Mouse (Mus musculus): ENCODE data around the gene Snx10.
"Not testable (repeated sequence)": the region's sequence is repeated elsewhere in the genome, so short reads cannot be mapped to it uniquely, and the experiment has no call there.

The Snx10 gene

GRCm38 (mm10) chr6:51523807-51524320 lies at the start of gene Snx10:
Gene Snx10 (plus strand): TSS chr6:51523901.
- DNase-seq (ENCODE audit: low read depth, low spot score), result no peak

- DNase-seq (ENCODE audit: low read depth, low spot score), result no peak
Measured at GRCm38 (mm10) chr6:51479136-51479731, 44.5 kb upstream of the Snx10 start.

- no peak for DNase-seq (ENCODE audit: low read depth, low spot score)
Measured at GRCm38 (mm10) chr6:51481548-51481947, 42.2 kb upstream of the Snx10 start.

GRCm38 (mm10) chr6:51483861-51484260 lies 39.8 kb upstream of the Snx10 start:
- DNase-seq (ENCODE audit: low read depth, low spot score), result no peak

- DNase-seq (ENCODE audit: low read depth, low spot score), result not testable (repeated sequence)
Measured at GRCm38 (mm10) chr6:51484556-51484955, 39.1 kb upstream of the Snx10 start.

GRCm38 (mm10) chr6:51485646-51486045 lies 38.1 kb upstream of the Snx10 start:
- DNase-seq (ENCODE audit: low read depth, low spot score), result no peak

GRCm38 (mm10) chr6:51486076-51486710 lies 37.5 kb upstream of the Snx10 start:
- DNase-seq (ENCODE audit: low read depth, low spot score), result no peak

- DNase-seq (ENCODE audit: low read depth, low spot score), result no peak
Measured at GRCm38 (mm10) chr6:51486731-51487130, 37.0 kb upstream of the Snx10 start.

- no peak for DNase-seq (ENCODE audit: low read depth, low spot score)
Measured at GRCm38 (mm10) chr6:51489787-51490186, 33.9 kb upstream of the Snx10 start.

GRCm38 (mm10) chr6:51497321-51498111 lies 26.2 kb upstream of the Snx10 start:
- no peak for DNase-seq (ENCODE audit: low read depth, low spot score)

- DNase-seq (ENCODE audit: low read depth, low spot score), result no peak
Measured at GRCm38 (mm10) chr6:51505671-51506070, 18.0 kb upstream of the Snx10 start.

- DNase-seq (ENCODE audit: low read depth, low spot score), result no peak
Measured at GRCm38 (mm10) chr6:51507556-51507955, 16.1 kb upstream of the Snx10 start.

- peak; percentile 65 for DNase-seq (ENCODE audit: low read depth, low spot score)
Measured at GRCm38 (mm10) chr6:51508750-51509648, 14.7 kb upstream of the Snx10 start.

- DNase-seq (ENCODE audit: low read depth, low spot score), result no peak
Measured at GRCm38 (mm10) chr6:51510094-51510493, 13.6 kb upstream of the Snx10 start.

GRCm38 (mm10) chr6:51510946-51511345 lies 12.8 kb upstream of the Snx10 start:
- no peak for DNase-seq (ENCODE audit: low read depth, low spot score)

- no peak for DNase-seq (ENCODE audit: low read depth, low spot score)
Measured at GRCm38 (mm10) chr6:51513745-51514144, 10.0 kb upstream of the Snx10 start.

GRCm38 (mm10) chr6:51514860-51515259 lies 8.8 kb upstream of the Snx10 start:
- no peak for DNase-seq (ENCODE audit: low read depth, low spot score)

- DNase-seq (ENCODE audit: low read depth, low spot score), result no peak
Measured at GRCm38 (mm10) chr6:51523310-51523709, 391 bp upstream of the Snx10 start.

GRCm38 (mm10) chr6:51524321-51524931 lies 725 bp downstream of the Snx10 start:
- peak; percentile 52 for DNase-seq (ENCODE audit: low read depth, low spot score)

- no peak for DNase-seq (ENCODE audit: low read depth, low spot score)
Measured at GRCm38 (mm10) chr6:51525001-51525400, 1.3 kb downstream of the Snx10 start.

- no peak for DNase-seq (ENCODE audit: low read depth, low spot score)
Measured at GRCm38 (mm10) chr6:51529457-51529856, 5.8 kb downstream of the Snx10 start.

Data from embryo, embryonic 11.5 days (tissue).